Mouse (Mus musculus) right cerebral cortex, adult 2 months (tissue): ENCODE results near the gene Fastk.

ENCODE experiments used
- DNase-seq, 2 experiments: peaks; one replicate each; pipeline ENCODE4 v3.0.0; 2021 to 2022; ENCODE audit warnings: low spot score in 2 of 2

The Fastk gene

GRCm38 (mm10) chr5:24392724-24393123, 52.4 kb downstream of the Fastk start:
- DNase-seq = no peak

- DNase-seq = no peak
These were observed 53.2 kb downstream of the Fastk start, which contains the start of gene Atg9b for GRCm38 (mm10) chr5:24391864-24392263. Gene Atg9b, minus strand, starts transcription at chr5:24392143.

GRCm38 (mm10) chr5:24389658-24390020, 55.4 kb downstream of the Fastk start:
- no peak for DNase-seq

- DNase-seq = no peak
These were observed 56.0 kb downstream of the Fastk start for GRCm38 (mm10) chr5:24389011-24389657.
